Mouse (Mus musculus) hindbrain, embryonic 15.5 days (tissue): ENCODE measurements around the gene Nkain2. TPM values are rescaled to one million over a fixed set of nuclear protein-coding genes. Genes with fewer than 3 reads are reported as not detected.
"Not testable (repeated sequence)": the region's sequence is repeated elsewhere in the genome, so short reads cannot be mapped to it uniquely, and the experiment has no call there.

Experiments used
- ATAC-seq: fragments of 200-750 bp; cut with Nextera tagmentation; 2 replicates; pipeline ENCODE4 v1.8.0; 2017; ENCODE audit warnings: low read depth, moderate number of reproducible peaks, moderate TSS enrichment; ENCODE audit not compliant: low FRiP score
- H3K27ac ChIP-seq: fragments of 300-500 bp; sonication (generic); replicated peaks from 2 replicates; pipeline ENCODE4 v1.5.1; 2015; ENCODE audit warnings: mild to moderate bottlenecking, inconsistent platforms
- H3K27me3 ChIP-seq: fragments of 300-500 bp; sonication (generic); 2 replicates; pipeline ENCODE4 v1.6.1; 2015; ENCODE audit warnings: control low read depth, inconsistent platforms
- H3K36me3 ChIP-seq: fragments of 300-500 bp; sonication (generic); 2 replicates; pipeline ENCODE4 v1.6.1; 2015; ENCODE audit warnings: control low read depth, inconsistent platforms
- H3K4me1 ChIP-seq: fragments of 300-500 bp; sonication (generic); replicated peaks from 2 replicates; pipeline ENCODE4 v1.6.1; 2015; ENCODE audit warnings: control low read depth, inconsistent platforms
- H3K4me2 ChIP-seq: fragments of 300-500 bp; sonication (generic); 2 replicates; pipeline ENCODE4 v1.6.1; 2015; ENCODE audit warnings: moderate library complexity, mild to moderate bottlenecking, inconsistent platforms
- H3K4me3 ChIP-seq: fragments of 300-500 bp; sonication (generic); 2 replicates; pipeline ENCODE4 v1.5.1; 2015; ENCODE audit warnings: mild to moderate bottlenecking, inconsistent platforms
- H3K9ac ChIP-seq: fragments of 300-500 bp; sonication (generic); 2 replicates; pipeline ENCODE4 v1.6.1; 2015; ENCODE audit warnings: inconsistent platforms
- H3K9me3 ChIP-seq: fragments of 300-500 bp; sonication (generic); 2 replicates; pipeline ENCODE4 v1.6.1; 2016; ENCODE audit warnings: control low read depth, inconsistent platforms
- WGBS: fragments of 180-500 bp; shearing (Covaris S2); methylation state at CpG from one replicate; pipeline ENCODE4 v1.1.7; 2015; 5-methylcytosine and 5-hydroxymethylcytosine counted together
- polyA plus RNA-seq: library from polyadenylated mRNA; unstranded; fragments of >200 nt; fragmentation: Nextera tagmentation; extraction: Ambion mirVana; gene quantifications from 2 replicates; pipeline ENCODE4 v1.2.1, GENCODE M21; 2015

The Nkain2 gene
- polyA plus RNA-seq, 1 experiment from 2014 or later, result 14.8 TPM

DNA sequence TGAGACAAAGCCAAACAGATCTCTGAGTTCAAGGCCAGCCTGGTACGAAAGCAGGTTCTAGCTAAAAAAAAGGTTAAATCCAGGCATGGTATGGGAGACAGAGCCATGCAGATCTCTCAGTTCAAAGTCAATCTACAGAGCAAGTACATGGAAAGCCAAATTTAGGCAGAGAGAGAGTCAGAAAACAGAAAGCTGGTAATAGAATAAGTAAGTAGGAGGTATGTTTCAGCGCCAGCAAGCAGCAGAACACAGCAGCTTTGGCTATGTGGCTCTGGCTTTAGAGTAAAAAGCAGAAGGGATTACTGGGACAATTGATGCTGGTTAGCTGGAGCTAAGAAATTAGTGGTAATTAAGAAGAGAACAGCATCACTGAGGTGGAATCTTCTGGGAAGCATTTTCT is 151.3 kb downstream of the Nkain2 start:
- H3K4me1 ChIP-seq, result no peaks in the 10 kb centered on the region
- ATAC-seq, result no peak
- no peak overlapping the region for H3K4me2 ChIP-seq
- H3K9ac ChIP-seq, result no peak overlapping the region
- no peak overlapping the region for H3K27ac ChIP-seq
- 89% methylated on average over 2 of the region's 2 CpGs for WGBS
- no peaks in the 10 kb centered on the region for H3K36me3 ChIP-seq
- no peaks in the 10 kb centered on the region for H3K9me3 ChIP-seq
- no peaks in the 10 kb centered on the region for H3K27me3 ChIP-seq
- H3K4me3 ChIP-seq, result no peak overlapping the region

- not testable (repeated sequence) for H3K9me3 ChIP-seq, H3K4me3 ChIP-seq, H3K27me3 ChIP-seq, H3K27ac ChIP-seq, H3K4me2 ChIP-seq, H3K36me3 ChIP-seq, ATAC-seq, H3K4me1 ChIP-seq, H3K9ac ChIP-seq
- WGBS, result 78% methylated on average over 1 of the region's 1 CpGs
These were observed 183.7 kb downstream of the Nkain2 start for GRCm38 (mm10) chr10:32706579-32706978.

- Histone ChIP-seq H3K9me3 (no peaks in the 10 kb centered on the region), H3K4me1 (no peaks in the 10 kb centered on the region), H3K4me2 (no peak overlapping the region), H3K27ac (no peak overlapping the region), H3K9ac (no peak overlapping the region), H3K4me3 (no peak overlapping the region), H3K36me3 (no peaks in the 10 kb centered on the region), H3K27me3 (no peaks in the 10 kb centered on the region)
- ATAC-seq, result no peak
- 89% methylated on average over 2 of the region's 2 CpGs for WGBS
These were observed 193.6 kb downstream of the Nkain2 start for GRCm38 (mm10) chr10:32696661-32697060.

- H3K4me3 ChIP-seq, result no peak overlapping the region
- ATAC-seq, result no peak
- no peaks in the 10 kb centered on the region for H3K27me3 ChIP-seq
- H3K4me2 ChIP-seq, result no peak overlapping the region
- no peaks in the 10 kb centered on the region for H3K36me3 ChIP-seq
- no peak overlapping the region for H3K9ac ChIP-seq
- no peaks in the 10 kb centered on the region for H3K9me3 ChIP-seq
- H3K4me1 ChIP-seq, result no peaks in the 10 kb centered on the region
- H3K27ac ChIP-seq, result no peak overlapping the region
These were observed 205.7 kb downstream of the Nkain2 start for GRCm38 (mm10) chr10:32684548-32684947.

DNA sequence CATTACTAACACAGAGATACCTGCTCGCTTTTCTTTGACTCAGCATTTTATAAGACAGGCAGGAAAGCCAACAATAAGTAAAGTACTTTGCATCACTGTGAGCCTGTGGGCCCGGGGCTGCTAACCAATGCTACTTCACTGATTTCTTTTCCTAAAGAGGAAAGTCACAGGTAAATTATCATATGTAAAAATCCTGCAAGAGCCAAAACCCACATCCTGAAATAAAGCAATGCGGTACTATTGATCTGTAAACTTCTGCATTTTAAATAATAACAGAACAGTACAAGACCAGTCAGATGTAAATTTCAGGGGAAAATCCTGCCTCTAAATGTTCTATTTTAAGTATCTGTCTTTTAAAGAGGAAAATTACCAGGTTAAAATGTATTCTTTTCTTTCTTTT is 250.0 kb downstream of the Nkain2 start:
- no peak for ATAC-seq
- no peak overlapping the region for H3K4me2 ChIP-seq
- H3K9me3 ChIP-seq, result no peaks in the 10 kb centered on the region
- no peak overlapping the region for H3K9ac ChIP-seq
- 58% methylated on average over 3 of the region's 3 CpGs for WGBS
- H3K36me3 ChIP-seq, result no peaks in the 10 kb centered on the region
- no peak overlapping the region for H3K27ac ChIP-seq
- no peaks in the 10 kb centered on the region for H3K27me3 ChIP-seq
- H3K4me1 ChIP-seq, result no peaks in the 10 kb centered on the region
- H3K4me3 ChIP-seq, result no peak overlapping the region

DNA sequence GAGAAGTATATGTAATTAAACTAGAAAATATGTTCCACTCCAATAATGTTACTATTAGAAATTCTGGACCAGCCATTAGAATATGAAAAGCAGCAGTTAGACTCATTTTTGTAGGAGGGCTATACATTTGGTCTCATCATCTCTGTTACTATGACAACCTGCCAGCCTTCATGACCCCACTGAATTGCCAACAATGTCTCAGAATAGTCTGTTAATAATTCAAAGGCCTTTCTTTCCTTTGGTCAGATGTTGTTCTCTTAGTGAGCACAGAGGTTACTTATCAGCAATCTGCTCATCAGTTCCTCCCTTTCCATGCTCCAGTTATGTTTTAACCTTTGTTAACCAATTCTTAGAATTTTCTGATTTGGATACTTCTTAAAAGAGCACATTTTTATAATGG is 251.1 kb downstream of the Nkain2 start:
- no peak overlapping the region for H3K27ac ChIP-seq
- no peak overlapping the region for H3K4me3 ChIP-seq
- H3K4me2 ChIP-seq, result no peak overlapping the region
- ATAC-seq, result no peak
- H3K9ac ChIP-seq, result no peak overlapping the region
- H3K27me3 ChIP-seq, result no peaks in the 10 kb centered on the region
- no peaks in the 10 kb centered on the region for H3K36me3 ChIP-seq
- H3K4me1 ChIP-seq, result no peaks in the 10 kb centered on the region
- no peaks in the 10 kb centered on the region for H3K9me3 ChIP-seq

GRCm38 (mm10) chr10:32631043-32631442 is 259.2 kb downstream of the Nkain2 start:
- H3K4me1 ChIP-seq, result no peaks in the 10 kb centered on the region
- no peak overlapping the region for H3K27ac ChIP-seq
- H3K9ac ChIP-seq, result no peak overlapping the region
- 97% methylated on average over 2 of the region's 2 CpGs for WGBS
- H3K27me3 ChIP-seq, result no peaks in the 10 kb centered on the region
- H3K4me3 ChIP-seq, result no peak overlapping the region
- no peaks in the 10 kb centered on the region for H3K9me3 ChIP-seq
- no peaks in the 10 kb centered on the region for H3K36me3 ChIP-seq
- no peak overlapping the region for H3K4me2 ChIP-seq
- no peak for ATAC-seq

DNA sequence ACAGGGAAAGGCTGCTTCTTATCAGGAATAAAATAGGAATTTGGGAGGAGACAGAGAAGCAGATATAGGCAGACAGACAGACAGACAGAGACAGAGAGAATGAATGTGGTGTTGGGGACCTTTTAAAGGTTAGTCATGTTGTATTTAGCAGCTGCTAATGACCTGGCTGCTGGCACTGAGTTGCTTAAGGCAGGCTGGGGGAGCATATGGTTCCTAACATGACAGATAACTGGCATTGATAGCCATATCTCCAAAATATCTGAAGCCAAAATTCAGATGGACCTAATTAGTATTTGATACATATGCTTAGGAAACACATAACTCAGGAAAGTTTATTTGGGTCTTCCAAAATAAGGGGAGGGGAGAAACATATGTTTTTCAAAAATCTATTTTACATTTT is 285.8 kb downstream of the Nkain2 start:
- no peaks in the 10 kb centered on the region for H3K9me3 ChIP-seq
- no peak for ATAC-seq
- H3K4me3 ChIP-seq, result no peak overlapping the region
- H3K4me1 ChIP-seq, result no peaks in the 10 kb centered on the region
- H3K27me3 ChIP-seq, result no peaks in the 10 kb centered on the region
- no peaks in the 10 kb centered on the region for H3K36me3 ChIP-seq
- H3K4me2 ChIP-seq, result no peak overlapping the region
- no peak overlapping the region for H3K27ac ChIP-seq
- H3K9ac ChIP-seq, result no peak overlapping the region

DNA sequence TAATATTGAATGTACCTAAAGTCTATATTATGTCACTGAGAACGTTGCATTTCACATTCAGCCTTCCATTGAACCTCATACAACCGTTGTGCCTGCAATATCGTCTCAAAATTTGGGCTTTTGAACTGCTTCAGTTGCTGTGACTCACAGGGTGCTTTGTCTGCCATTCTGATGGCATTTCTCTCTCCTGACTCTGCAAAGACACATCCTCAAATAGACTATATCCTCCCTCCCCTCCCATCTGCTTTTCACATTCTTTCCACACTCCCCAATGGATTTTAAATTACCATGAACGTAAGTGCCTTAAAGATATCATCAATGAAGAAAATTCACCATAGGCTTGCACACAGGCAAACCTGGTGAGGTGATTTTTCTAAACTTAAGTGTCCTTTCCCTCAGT is 287.5 kb downstream of the Nkain2 start:
- Histone ChIP-seq H3K36me3 (no peaks in the 10 kb centered on the region), H3K27me3 (no peaks in the 10 kb centered on the region), H3K27ac (no peak overlapping the region), H3K4me3 (no peak overlapping the region), H3K4me2 (no peak overlapping the region), H3K9me3 (no peaks in the 10 kb centered on the region), H3K4me1 (no peaks in the 10 kb centered on the region), H3K9ac (no peak overlapping the region)
- 70% methylated on average over 4 of the region's 4 CpGs for WGBS
- ATAC-seq, result no peak

GRCm38 (mm10) chr10:32594998-32595397 is 295.3 kb downstream of the Nkain2 start:
- no peak for ATAC-seq
- Histone ChIP-seq H3K36me3 (no peaks in the 10 kb centered on the region), H3K27ac (no peak overlapping the region), H3K4me1 (no peaks in the 10 kb centered on the region), H3K27me3 (no peaks in the 10 kb centered on the region), H3K9ac (no peak overlapping the region), H3K4me3 (no peak overlapping the region), H3K4me2 (no peak overlapping the region), H3K9me3 (no peaks in the 10 kb centered on the region)
- 81% methylated on average over 2 of the region's 2 CpGs for WGBS

DNA sequence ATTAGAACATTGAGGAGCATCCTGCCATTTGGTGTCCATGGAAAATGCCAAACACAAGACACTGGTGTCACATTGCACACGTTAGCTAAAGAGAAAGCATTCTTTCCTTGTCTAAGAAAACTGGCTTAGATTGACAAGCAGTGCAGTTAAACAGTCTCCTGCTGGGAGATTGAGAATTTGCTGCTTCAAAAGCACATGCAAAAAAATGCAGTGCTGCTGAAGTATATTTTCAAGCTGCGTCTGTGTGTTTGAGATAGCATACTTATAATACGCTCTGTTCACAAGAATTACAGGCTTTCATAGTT is 313.0 kb downstream of the Nkain2 start:
- 24% methylated on average over 3 of the region's 3 CpGs for WGBS
- no peak overlapping the region for H3K9ac ChIP-seq
- H3K9me3 ChIP-seq, result no peaks in the 10 kb centered on the region
- no peak overlapping the region; the same call in 1 of the 2 replicates for H3K27ac ChIP-seq
- H3K36me3 ChIP-seq, result no peaks in the 10 kb centered on the region
- no peaks in the 10 kb centered on the region for H3K4me1 ChIP-seq
- H3K4me2 ChIP-seq, result no peak overlapping the region
- ATAC-seq, result peak; percentile 56
- no peak overlapping the region for H3K4me3 ChIP-seq
- H3K27me3 ChIP-seq, result no peaks in the 10 kb centered on the region

- peak; percentile 56; the same call in 1 of the 2 replicates for ATAC-seq
- H3K27ac ChIP-seq, result no peak overlapping the region; the same call in 1 of the 2 replicates
These were observed 313.5 kb downstream of the Nkain2 start for GRCm38 (mm10) chr10:32576559-32577275.

GRCm38 (mm10) chr10:32557673-32558072 is 332.6 kb downstream of the Nkain2 start:
- no peak overlapping the region for H3K9ac ChIP-seq
- 79% methylated on average over 3 of the region's 3 CpGs for WGBS
- H3K27me3 ChIP-seq, result no peaks in the 10 kb centered on the region
- H3K9me3 ChIP-seq, result no peaks in the 10 kb centered on the region
- no peak overlapping the region for H3K4me2 ChIP-seq
- no peak overlapping the region for H3K27ac ChIP-seq
- no peaks in the 10 kb centered on the region for H3K4me1 ChIP-seq
- H3K36me3 ChIP-seq, result no peaks in the 10 kb centered on the region
- no peak overlapping the region for H3K4me3 ChIP-seq
- no peak for ATAC-seq

More at GRCm38 (mm10) chr10:32576559-32577275, 313.5 kb downstream of the Nkain2 start:
- WGBS, result 28% methylated on average over 2 of the region's 2 CpGs
- Histone ChIP-seq H3K9ac (no peak overlapping the region), H3K4me1 (no peaks in the 10 kb centered on the region), H3K4me3 (no peak overlapping the region), H3K4me2 (no peak overlapping the region), H3K9me3 (no peaks in the 10 kb centered on the region), H3K36me3 (no peaks in the 10 kb centered on the region), H3K27me3 (no peaks in the 10 kb centered on the region)
